Mouse (Mus musculus) gastrocnemius, postnatal 14 days (tissue): Measurements from ENCODE around the gene Gsg1l. TPM values are rescaled to one million over a fixed set of nuclear protein-coding genes. Genes with fewer than 3 reads are reported as not detected.

Source experiments
- DNase-seq: peaks from one replicate; pipeline ENCODE4 v3.0.0; 2021; ENCODE audit warnings: mixed read lengths
- intact Hi-C: fragments of 180-260 bp; cut with DNase I; formaldehyde crosslinking; loops from one replicate; pipeline ENCODE4 v1.15.1; 2025; ENCODE audit warnings: low total_unique reads
- total RNA-seq, 2 experiments: library from RNA; stranded (reverse); gene quantifications; 2 replicates each; pipeline ENCODE4 v1.2.3; 2021

The Gsg1l gene
- total RNA-seq, 2 experiments from 2014 or later: 0.06 to 0.16 TPM

DNA sequence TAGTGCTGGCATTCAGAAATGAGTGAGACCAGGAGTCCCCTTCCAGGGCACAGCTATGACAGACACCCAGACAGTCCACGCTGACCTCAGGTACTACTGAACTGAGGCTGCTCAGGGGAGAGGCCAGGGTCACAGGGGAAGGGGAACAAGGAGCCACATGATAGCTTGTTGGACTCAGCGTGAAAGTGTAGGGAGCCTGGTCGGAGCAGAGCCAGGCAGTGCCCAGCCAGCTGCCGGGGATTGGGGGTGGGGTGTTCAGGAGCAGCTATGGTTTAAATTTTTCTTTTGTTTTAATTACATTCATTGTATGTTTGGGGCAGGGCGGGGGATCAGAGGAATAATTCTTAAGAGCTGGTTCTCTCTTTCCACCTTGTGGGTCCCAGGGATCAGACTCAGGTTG lies 253.7 kb downstream of the Gsg1l start:
- intact Hi-C loops: no loop called here

More for the DNA sequence above, 253.7 kb downstream of the Gsg1l start:
- no peak for DNase-seq

Other genes starting within 250 kb of the Gsg1l start
- 10 to 100 TPM; 16.1 to 18.9 TPM for gene Xpo6, start 118.1 kb upstream of the Gsg1l start, total RNA-seq
- 10 to 100 TPM; 22.4 to 35.2 TPM for gene Sbk1, start 190.2 kb upstream of the Gsg1l start, total RNA-seq